Mouse (Mus musculus): ENCODE results near the gene Dbndd2. TPM values are rescaled to one million over a fixed set of nuclear protein-coding genes. Genes with fewer than 3 reads are reported as not detected.

Gene Dbndd2
- total RNA-seq, 1 experiment = 4.2 TPM

DNA sequence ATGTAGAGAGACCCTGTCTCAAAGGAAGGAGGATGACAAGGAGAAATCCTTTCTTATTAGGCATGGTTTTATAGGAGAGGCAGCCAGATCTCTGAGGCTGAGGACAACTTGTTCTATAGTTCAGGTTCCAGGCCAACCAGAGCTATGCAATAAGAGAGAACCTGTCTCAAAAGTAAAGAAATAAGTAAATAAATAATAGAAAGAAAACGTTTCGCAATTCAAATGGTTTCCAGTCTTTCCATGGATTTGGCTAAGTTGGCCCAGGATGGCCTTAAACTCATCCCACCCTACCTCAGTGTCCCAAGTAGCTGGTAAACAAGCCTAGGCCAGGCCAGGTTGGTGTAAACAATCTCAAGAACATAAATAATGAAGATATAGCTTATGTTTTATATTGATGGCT is 41.2 kb upstream of the Dbndd2 start:
- in situ Hi-C loops (cut with MboI; ENCODE audit: low sequenced_read_pairs in 2 of 2, unreplicated experiment in 2 of 2) = no loop called here
- no peak for TF ChIP-seq MAFK (IDR thresholded peaks at IDR 0.05; ENCODE audit: insufficient read depth, low read depth, low read length)
- TF ChIP-seq HCFC1 (IDR thresholded peaks at IDR 0.05; ENCODE audit: borderline replicate concordance, insufficient read depth, low read length) = no peak
- TF ChIP-seq CHD2 (IDR thresholded peaks at IDR 0.05; ENCODE audit: low read depth, low read length) = no peak
- no peak for TF ChIP-seq ZC3H11A (IDR thresholded peaks at IDR 0.05; ENCODE audit: borderline replicate concordance, low read depth, low read length)
- no peak for TF ChIP-seq ZNF384 (IDR thresholded peaks at IDR 0.05; ENCODE audit: low read depth, low read length)
- Histone ChIP-seq H3K27ac (ENCODE audit: insufficient read depth, low read depth, low read length, poor library complexity, severe bottlenecking) (no peak overlapping the region; the same call in 1 of the 2 replicates), H3K36me3 (ENCODE audit: control insufficient read depth, insufficient read depth, low read length, poor library complexity, severe bottlenecking) (peaks cover 3% of the 10 kb centered on the region; the same call in 1 of the 2 replicates), H3K9me3 (ENCODE audit: control insufficient read depth, insufficient read depth, low read depth, low read length) (no peaks in the 10 kb centered on the region), H3K9ac (ENCODE audit: insufficient read depth, low read depth, low read length, poor library complexity, severe bottlenecking) (no peak overlapping the region), H3K4me3 (ENCODE audit: insufficient read depth in 1 of 2, low read depth in 1 of 2, low read length in 2 of 2, poor library complexity in 1 of 2, severe bottlenecking in 1 of 2) (no peak overlapping the region), H3K4me1 (ENCODE audit: control insufficient read depth in 2 of 2, insufficient read depth in 2 of 2, low read length in 2 of 2, poor library complexity in 1 of 2) (peaks cover 5 to 22% of the 10 kb centered on the region in 2 experiments)
- no peak for DNase-seq (ENCODE audit: low read depth, low spot score)

DNA sequence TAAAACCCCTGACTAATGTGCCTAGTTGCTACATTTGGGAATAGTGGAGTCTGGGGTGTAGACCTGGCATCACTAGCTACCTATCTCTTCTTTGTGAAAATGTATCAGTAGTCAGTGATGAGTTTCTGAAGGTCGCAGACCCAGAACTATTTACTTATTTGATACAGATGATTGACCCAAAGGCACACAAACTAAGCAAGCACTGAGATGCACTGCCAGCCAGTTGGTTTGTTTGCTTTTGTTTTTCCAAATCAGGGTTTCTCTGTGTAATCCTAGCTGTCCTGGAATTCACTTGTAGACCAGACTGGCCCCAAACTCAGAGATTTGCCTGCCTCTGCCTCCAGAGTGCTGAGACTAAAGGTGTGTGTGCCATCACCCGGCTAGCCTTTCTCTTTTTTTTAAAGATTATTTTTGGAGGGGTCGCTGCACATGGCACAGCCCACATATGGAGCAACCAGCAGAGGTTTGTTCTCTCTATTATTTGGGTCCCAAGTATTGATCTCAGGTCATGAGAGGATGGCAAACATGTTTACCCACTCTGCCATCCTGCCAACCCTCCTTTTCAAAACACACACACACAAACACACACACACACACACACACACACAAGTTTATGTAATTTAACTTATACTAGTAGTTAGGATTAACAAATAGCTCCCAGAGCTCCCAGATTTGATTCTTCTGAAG is 40.4 kb upstream of the Dbndd2 start:
- TF ChIP-seq HCFC1 (IDR thresholded peaks at IDR 0.05; ENCODE audit: borderline replicate concordance, insufficient read depth, low read length) = no peak
- no peak for TF ChIP-seq MAFK (IDR thresholded peaks at IDR 0.05; ENCODE audit: insufficient read depth, low read depth, low read length)
- no peak for TF ChIP-seq ZC3H11A (IDR thresholded peaks at IDR 0.05; ENCODE audit: borderline replicate concordance, low read depth, low read length)
- TF ChIP-seq ZNF384 (IDR thresholded peaks at IDR 0.05; ENCODE audit: low read depth, low read length) = no peak
- TF ChIP-seq CHD2 (IDR thresholded peaks at IDR 0.05; ENCODE audit: low read depth, low read length) = no peak

DNA sequence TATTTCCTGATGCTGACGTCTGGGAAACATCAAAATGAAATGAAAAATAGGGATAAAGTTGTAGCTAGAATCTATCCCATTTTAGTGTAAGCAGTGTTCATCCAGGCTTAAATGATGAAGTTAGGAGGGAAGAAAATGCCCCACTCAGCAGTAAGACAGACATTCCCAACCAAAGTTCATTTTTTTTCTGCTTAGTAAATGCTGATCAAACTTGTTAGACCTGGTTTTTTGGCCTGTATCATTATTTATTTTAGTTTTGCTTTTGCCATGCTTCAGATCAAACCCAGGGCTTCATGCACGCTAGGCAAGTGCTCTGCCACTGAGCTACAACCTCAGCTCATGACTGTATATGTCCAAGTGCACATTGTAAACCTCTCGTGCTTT is 39.8 kb upstream of the Dbndd2 start:
- no peak for TF ChIP-seq CHD2 (IDR thresholded peaks at IDR 0.05; ENCODE audit: low read depth, low read length)
- TF ChIP-seq ZNF384 (IDR thresholded peaks at IDR 0.05; ENCODE audit: low read depth, low read length) = no peak
- no peak for TF ChIP-seq HCFC1 (IDR thresholded peaks at IDR 0.05; ENCODE audit: borderline replicate concordance, insufficient read depth, low read length)
- TF ChIP-seq ZC3H11A (IDR thresholded peaks at IDR 0.05; ENCODE audit: borderline replicate concordance, low read depth, low read length) = no peak
- TF ChIP-seq MAFK (IDR thresholded peaks at IDR 0.05; ENCODE audit: insufficient read depth, low read depth, low read length) = no peak

More for the DNA sequence above, 40.4 kb upstream of the Dbndd2 start:
- Histone ChIP-seq H3K27ac (ENCODE audit: insufficient read depth, low read depth, low read length, poor library complexity, severe bottlenecking) (peak overlapping the region; percentile 33; the same call in 1 of the 2 replicates), H3K4me3 (ENCODE audit: insufficient read depth in 1 of 2, low read depth in 1 of 2, low read length in 2 of 2, poor library complexity in 1 of 2, severe bottlenecking in 1 of 2) (no peak overlapping the region), H3K9me3 (ENCODE audit: control insufficient read depth, insufficient read depth, low read depth, low read length) (no peaks in the 10 kb centered on the region), H3K4me1 (ENCODE audit: control insufficient read depth in 2 of 2, insufficient read depth in 2 of 2, low read length in 2 of 2, poor library complexity in 1 of 2) (peaks cover 5 to 15% of the 10 kb centered on the region in 2 experiments), H3K36me3 (ENCODE audit: control insufficient read depth, insufficient read depth, low read length, poor library complexity, severe bottlenecking) (peaks cover 3% of the 10 kb centered on the region; the same call in 1 of the 2 replicates), H3K9ac (ENCODE audit: insufficient read depth, low read depth, low read length, poor library complexity, severe bottlenecking) (no peak overlapping the region)
- no peak for DNase-seq (ENCODE audit: low read depth, low spot score)
- in situ Hi-C loops (cut with MboI; ENCODE audit: low sequenced_read_pairs in 2 of 2, unreplicated experiment in 2 of 2) = no loop called here

DNA sequence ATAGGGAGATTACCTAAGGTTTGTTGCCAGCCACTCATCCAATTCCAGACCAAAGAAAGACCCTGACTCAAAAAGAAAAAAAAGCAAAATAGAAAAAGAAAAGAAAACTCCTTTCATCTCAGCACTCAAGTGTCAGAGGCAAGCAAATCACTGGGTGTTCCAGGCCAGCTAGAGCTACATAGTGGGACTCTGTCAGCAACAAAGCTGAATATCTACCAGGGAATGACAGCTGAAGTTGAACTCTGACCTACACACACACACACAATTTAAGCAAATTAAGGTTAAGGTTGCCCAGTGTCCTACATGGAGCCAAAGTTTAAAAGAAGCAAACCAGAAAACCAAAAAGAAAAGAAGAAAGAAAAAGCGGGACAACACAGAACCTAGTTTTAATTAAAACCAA is 37.8 kb upstream of the Dbndd2 start:
- H3K9me3 ChIP-seq (ENCODE audit: control insufficient read depth, insufficient read depth, low read depth, low read length) = no peaks in the 10 kb centered on the region
- TF ChIP-seq CHD2 (IDR thresholded peaks at IDR 0.05; ENCODE audit: low read depth, low read length) = no peak
- TF ChIP-seq HCFC1 (IDR thresholded peaks at IDR 0.05; ENCODE audit: borderline replicate concordance, insufficient read depth, low read length) = no peak
- no peak for TF ChIP-seq ZC3H11A (IDR thresholded peaks at IDR 0.05; ENCODE audit: borderline replicate concordance, low read depth, low read length)
- no peak for TF ChIP-seq ZNF384 (IDR thresholded peaks at IDR 0.05; ENCODE audit: low read depth, low read length)
- no peak for TF ChIP-seq MAFK (IDR thresholded peaks at IDR 0.05; ENCODE audit: insufficient read depth, low read depth, low read length)
- H3K9ac ChIP-seq (ENCODE audit: insufficient read depth, low read depth, low read length, poor library complexity, severe bottlenecking) = no peak overlapping the region
- DNase-seq (ENCODE audit: low read depth, low spot score) = no peak
- no peak overlapping the region for H3K4me3 ChIP-seq (ENCODE audit: insufficient read depth in 1 of 2, low read depth in 1 of 2, low read length in 2 of 2, poor library complexity in 1 of 2, severe bottlenecking in 1 of 2)
- no peak overlapping the region for H3K27ac ChIP-seq (ENCODE audit: insufficient read depth, low read depth, low read length, poor library complexity, severe bottlenecking)
- peaks cover 6 to 20% of the 10 kb centered on the region in 2 experiments for H3K4me1 ChIP-seq (ENCODE audit: control insufficient read depth in 2 of 2, insufficient read depth in 2 of 2, low read length in 2 of 2, poor library complexity in 1 of 2)
- no peaks in the 10 kb centered on the region for H3K36me3 ChIP-seq (ENCODE audit: control insufficient read depth, insufficient read depth, low read length, poor library complexity, severe bottlenecking)
- in situ Hi-C loops (cut with MboI; ENCODE audit: low sequenced_read_pairs in 2 of 2, unreplicated experiment in 2 of 2) = no loop called here

More for the DNA sequence above, 39.8 kb upstream of the Dbndd2 start:
- H3K4me1 ChIP-seq (ENCODE audit: control insufficient read depth in 2 of 2, insufficient read depth in 2 of 2, low read length in 2 of 2, poor library complexity in 1 of 2) = peaks cover 5 to 12% of the 10 kb centered on the region in 2 experiments
- H3K4me3 ChIP-seq (ENCODE audit: insufficient read depth in 1 of 2, low read depth in 1 of 2, low read length in 2 of 2, poor library complexity in 1 of 2, severe bottlenecking in 1 of 2) = no peak overlapping the region
- H3K36me3 ChIP-seq (ENCODE audit: control insufficient read depth, insufficient read depth, low read length, poor library complexity, severe bottlenecking) = peaks cover 2% of the 10 kb centered on the region; the same call in 1 of the 2 replicates
- in situ Hi-C loops (cut with MboI; ENCODE audit: low sequenced_read_pairs in 2 of 2, unreplicated experiment in 2 of 2) = no loop called here
- no peak for DNase-seq (ENCODE audit: low read depth, low spot score)
- no peak overlapping the region for H3K27ac ChIP-seq (ENCODE audit: insufficient read depth, low read depth, low read length, poor library complexity, severe bottlenecking)
- H3K9me3 ChIP-seq (ENCODE audit: control insufficient read depth, insufficient read depth, low read depth, low read length) = no peaks in the 10 kb centered on the region
- no peak overlapping the region for H3K9ac ChIP-seq (ENCODE audit: insufficient read depth, low read depth, low read length, poor library complexity, severe bottlenecking)
